Mouse (Mus musculus): ENCODE results near the gene Lnp1.
"Not testable (repeated sequence)": the region's sequence is repeated elsewhere in the genome, so short reads cannot be mapped to it uniquely, and the experiment has no call there.

Lnp1 gene
- long read RNA-seq, experiment 1, result 0 reads
- long read RNA-seq, experiment 2, result 0 reads

GRCm38 (mm10) chr16:56928023-56928422 is at the start of gene Lnp1:
TSS of gene Lnp1 (minus strand) at chr16:56928061.
- intact Hi-C loops (cut with DNase I), result no loop called here

GRCm38 (mm10) chr16:56974646-56975045 is 46.8 kb upstream of the Lnp1 start:
- intact Hi-C loops (cut with DNase I), result no loop called here

- intact Hi-C loops (cut with DNase I), result not testable (repeated sequence)
These were observed 30.4 kb upstream of the Lnp1 start for GRCm38 (mm10) chr16:56958311-56958710.

GRCm38 (mm10) chr16:56949085-56949484 is 21.2 kb upstream of the Lnp1 start:
- intact Hi-C loops (cut with DNase I), result no loop called here

- intact Hi-C loops (cut with DNase I), result no loop called here
These were observed 14.5 kb upstream of the Lnp1 start for GRCm38 (mm10) chr16:56942341-56942740.

GRCm38 (mm10) chr16:56920102-56920657 is 7.7 kb downstream of the Lnp1 start:
- intact Hi-C loops (cut with DNase I), result loop anchor here (2.0 kb wide), 2 partner anchors 149 to 173 kb away; no protein-coding TSS in a partner anchor

DNA sequence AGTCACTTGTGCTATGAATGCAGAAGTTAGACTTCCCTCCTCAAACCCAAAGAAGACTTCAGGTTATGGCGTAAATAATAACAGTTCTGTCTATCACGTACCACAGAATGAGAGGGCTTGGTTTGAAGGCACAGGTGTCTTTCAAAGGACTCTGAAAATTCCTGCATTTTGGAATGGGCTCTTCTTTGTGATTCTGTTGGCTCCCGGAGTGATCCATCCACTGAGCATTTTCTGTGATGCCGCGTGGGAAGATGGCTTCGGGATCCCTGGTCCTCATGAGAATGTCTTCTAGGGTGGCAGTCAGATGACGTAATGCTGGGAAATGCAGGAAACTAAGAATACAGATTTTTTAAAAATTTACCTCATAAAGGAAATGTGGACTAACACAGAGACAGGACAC is 10.6 kb downstream of the Lnp1 start:
- intact Hi-C loops (cut with DNase I), result no loop called here

GRCm38 (mm10) chr16:56908986-56909385 is 18.9 kb downstream of the Lnp1 start:
- intact Hi-C loops (cut with DNase I), result no loop called here

DNA sequence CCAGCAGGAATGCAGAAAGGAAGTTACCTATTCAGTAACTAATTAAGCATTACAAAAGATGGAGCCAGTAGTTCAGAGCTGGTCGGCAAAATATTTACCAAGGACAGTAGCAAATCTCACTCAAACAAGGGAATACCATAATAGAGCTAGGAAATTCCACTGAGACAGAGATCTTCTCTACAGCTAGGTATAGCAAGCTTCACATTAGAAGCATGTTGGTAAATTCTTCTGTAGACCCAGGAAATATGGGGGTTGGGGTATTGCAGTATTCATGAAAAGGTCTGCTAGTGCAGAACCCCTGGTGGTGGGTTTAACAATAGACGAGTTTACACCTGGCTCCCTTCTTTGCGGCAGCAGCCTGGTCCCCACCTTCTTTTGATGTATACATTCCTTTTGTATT is 25.7 kb downstream of the Lnp1 start:
- intact Hi-C loops (cut with DNase I), result not testable (repeated sequence)

DNA sequence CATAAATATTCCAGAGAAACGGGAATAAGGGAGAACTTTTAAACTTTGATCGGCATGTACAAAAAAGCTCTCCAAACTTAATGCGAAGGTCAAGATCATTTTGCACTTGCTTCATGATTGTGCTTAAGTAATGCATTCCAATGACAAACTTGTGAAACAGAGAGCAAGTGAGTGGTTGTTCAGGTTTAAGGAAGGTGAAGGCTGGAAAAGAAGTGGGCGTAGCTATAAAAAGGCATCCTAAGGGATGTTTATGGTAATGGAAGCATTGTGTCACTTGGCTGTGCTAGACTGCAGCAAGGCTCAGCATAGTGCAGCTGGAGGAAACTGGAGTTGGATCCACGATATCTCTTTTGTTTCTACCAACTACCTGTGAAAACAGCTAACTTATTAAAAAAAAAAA is 36.3 kb downstream of the Lnp1 start:
- intact Hi-C loops (cut with DNase I), result no loop called here

DNA sequence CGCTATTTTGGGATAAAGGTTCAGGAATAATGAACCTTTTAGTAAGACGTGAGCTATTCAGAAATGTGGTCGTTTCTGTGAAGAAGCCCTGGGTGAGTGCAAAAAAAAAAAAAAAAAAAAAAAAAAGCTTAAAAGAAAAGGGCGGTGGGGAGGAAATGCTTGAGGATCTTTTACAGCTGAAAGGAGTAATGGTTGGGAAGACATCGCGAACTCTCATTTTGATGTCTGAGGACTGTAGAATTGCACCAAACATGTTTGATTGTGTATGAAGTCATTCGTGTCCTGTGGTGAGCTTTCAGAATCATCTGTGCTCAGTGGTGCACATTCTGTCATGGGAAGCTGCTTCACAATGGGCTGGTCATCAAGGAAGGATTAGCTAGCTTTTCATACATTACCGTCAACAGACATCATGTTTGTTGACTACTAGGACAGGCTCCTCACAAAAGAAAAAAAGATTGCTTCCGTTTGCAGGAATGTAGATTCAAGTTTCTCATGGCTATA is 41.2 kb downstream of the Lnp1 start:
- intact Hi-C loops (cut with DNase I), result no loop called here

- intact Hi-C loops (cut with DNase I), result no loop called here
These were observed 41.8 kb downstream of the Lnp1 start, which contains the start of gene Tmem45a for GRCm38 (mm10) chr16:56885824-56886615. TSS of gene Tmem45a (minus strand) at chr16:56886166.

DNA sequence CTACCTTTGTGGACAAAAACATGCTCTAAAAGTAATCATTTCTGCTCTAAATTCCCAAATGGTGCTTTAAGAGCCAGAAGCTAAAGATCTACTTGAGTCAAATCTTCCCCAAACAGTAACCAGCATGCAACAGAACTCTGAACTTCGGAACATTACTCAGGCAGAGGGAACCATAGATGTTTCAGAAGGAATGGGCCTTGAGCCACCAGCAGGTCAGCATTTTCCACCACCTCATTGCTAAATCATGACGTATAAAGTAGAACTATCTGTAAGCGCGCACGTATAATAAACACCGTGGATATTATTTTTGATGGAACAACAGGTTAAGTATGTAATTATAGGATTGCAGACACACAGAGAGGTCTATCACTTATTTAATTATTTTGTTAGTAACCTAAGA is 43.0 kb downstream of the Lnp1 start:
- intact Hi-C loops (cut with DNase I), result no loop called here

GRCm38 (mm10) chr16:56873410-56873809 is 54.5 kb downstream of the Lnp1 start:
- intact Hi-C loops (cut with DNase I), result no loop called here

GRCm38 (mm10) chr16:56870458-56870857 is 57.4 kb downstream of the Lnp1 start:
- intact Hi-C loops (cut with DNase I), result no loop called here

DNA sequence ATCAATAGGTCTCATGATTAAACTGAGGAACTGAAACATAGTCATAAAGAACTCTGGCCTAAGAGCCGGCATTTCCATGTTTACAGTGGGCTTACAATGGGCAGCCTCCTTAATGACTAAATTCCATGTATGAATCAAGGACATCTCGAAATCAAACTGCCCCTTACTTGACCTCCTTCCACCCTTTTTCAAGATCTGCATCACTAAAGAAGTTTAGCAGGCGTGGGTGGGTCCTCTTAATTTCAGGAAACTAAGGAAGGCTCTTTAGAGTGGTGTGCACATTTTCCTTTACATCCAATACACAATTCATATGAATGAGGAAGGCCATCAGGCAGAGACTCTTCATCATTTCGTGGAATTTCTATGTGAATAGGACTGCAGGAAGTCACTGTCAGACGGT is 59.5 kb downstream of the Lnp1 start:
- intact Hi-C loops (cut with DNase I), result no loop called here

GRCm38 (mm10) chr16:56867591-56867990 is 60.3 kb downstream of the Lnp1 start:
- intact Hi-C loops (cut with DNase I), result no loop called here
